Comparison of ENCODE assay signal across 9 mouse cellular contexts in the genomic region with DNA sequence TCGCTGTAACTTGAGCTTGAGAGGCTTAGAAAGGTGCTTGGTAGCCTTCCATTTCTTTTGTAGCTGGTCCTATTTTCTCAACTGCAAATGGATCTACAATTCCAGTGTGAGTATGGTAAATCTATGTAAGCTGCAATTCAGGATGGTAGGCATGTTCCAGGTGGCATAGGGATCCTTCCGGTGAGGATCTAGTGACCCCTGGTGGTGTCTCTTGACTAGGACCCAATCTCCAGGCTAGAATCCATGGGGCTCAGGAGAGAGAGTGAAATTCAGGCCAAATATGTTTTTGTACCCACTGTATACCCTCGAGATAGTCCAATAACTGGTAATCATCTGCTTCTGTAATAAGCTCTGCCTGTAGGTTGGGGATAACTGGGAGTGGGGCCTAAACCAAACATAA. TPM values are rescaled to one million over a fixed set of nuclear protein-coding genes. Genes with fewer than 3 reads are reported as not detected.
DNase-seq lines count a peak whose midpoint lies in the region; ATAC-seq lines count a peak whose summit lies in the region.
"Had no signal": no experiment of that assay in that cellular context is flagged by ENCODE, and none has a peak within 500 bp of the region (broad histone marks: within the 10 kb centered on the region; RNA-seq: fewer than 3 reads in every experiment).

No protein-coding gene starts in this region.

- DNase-seq in heart, adult 11 months = peak; percentile 54
- DNase-seq in right cerebral cortex, adult 18-20 months = peak; percentile 42
- DNase-seq in right cerebral cortex, postnatal 4 days = no peak
- DNase-seq in embryo, embryonic 10 days (ENCODE audit: low spot score) = peak; percentile 9
- DNase-seq in left cerebral cortex, postnatal 36 days (ENCODE audit: low spot score in 2 of 2) = peak; percentile 11 to 39
- no peak for DNase-seq in spleen, postnatal 10 days (ENCODE audit: low spot score in 2 of 2)
- DNase-seq in thymus, postnatal 36 days = no peak

- WGBS in heart, embryonic 12.5 days = 49% methylated on average over 3 of the region's 3 CpGs

- no peak overlapping the region for H3K27ac ChIP-seq in heart, embryonic 12.5 days (ENCODE audit: poor library complexity, severe bottlenecking)

- H3K9ac ChIP-seq in heart, embryonic 12.5 days = no peak overlapping the region

- H3K9me3 ChIP-seq in heart, embryonic 12.5 days (replicated peaks) = no peaks in the 10 kb centered on the region
- H3K9me3 ChIP-seq: megakaryocyte, embryonic 14.5 days had no signal

- no peaks in the 10 kb centered on the region for H3K36me3 ChIP-seq in heart, embryonic 12.5 days

- H3K4me2 ChIP-seq in heart, embryonic 12.5 days = no peak overlapping the region

- intact Hi-C loops in left cerebral cortex, postnatal 36 days (cut with DNase I) = loop anchor here (5.0 kb wide), 1 partner anchor 87 kb away; a partner anchor contains a TSS

- ATAC-seq in heart, embryonic 12.5 days (ENCODE audit: insufficient number of reproducible peaks, low FRiP score) = no peak

- no peak overlapping the region for H3K4me3 ChIP-seq in heart, embryonic 12.5 days
- H3K4me3 ChIP-seq: megakaryocyte, embryonic 14.5 days had no signal

- no peaks in the 10 kb centered on the region for H3K4me1 ChIP-seq in heart, embryonic 12.5 days (replicated peaks)

- H3K27me3 ChIP-seq in heart, embryonic 12.5 days (replicated peaks) = no peaks in the 10 kb centered on the region
- H3K27me3 ChIP-seq: megakaryocyte, embryonic 14.5 days had no signal

RNA-seq across cellular contexts. Expression of a gene that starts 37.9 kb away (rescaled TPM):
- 1.1 and 1.3 TPM in 2 replicates for polyA plus RNA-seq in heart, embryonic 12.5 days (2016; fragmentation: Nextera tagmentation; extraction: Ambion mirVana)
- 10 to 100 TPM; 49.6 to 53.0 TPM for total RNA-seq in left cerebral cortex, postnatal 36 days (2021)

Comparison
In these comparisons a context has a peak if more than half of its experiments do, and no peak if none do; other contexts are left out.
1. DNase-seq: peak in heart, adult 11 months (single experiment), right cerebral cortex, adult 18-20 months (single experiment), embryo, embryonic 10 days (single experiment) and left cerebral cortex, postnatal 36 days (2 of 2); none in right cerebral cortex, postnatal 4 days (single experiment), spleen, postnatal 10 days (0 of 2) and thymus, postnatal 36 days (0 of 2).